Mouse (Mus musculus) liver, adult 2 months (tissue): ENCODE results near the gene Spats2l.

Experiments
- CTCF ChIP-seq: fragments of 200-500 bp; IDR thresholded peaks from 2 replicates; pipeline ENCODE4 v1.5.1; 2011; ENCODE audit warnings: low read depth, low read length, control low read depth
- POLR2A ChIP-seq: fragments of 200-500 bp; IDR thresholded peaks from 2 replicates; pipeline ENCODE4 v1.6.1; 2011; ENCODE audit warnings: low read length, control low read depth; ENCODE audit not compliant: insufficient read depth; ENCODE audit errors: extremely low read depth

DNA sequence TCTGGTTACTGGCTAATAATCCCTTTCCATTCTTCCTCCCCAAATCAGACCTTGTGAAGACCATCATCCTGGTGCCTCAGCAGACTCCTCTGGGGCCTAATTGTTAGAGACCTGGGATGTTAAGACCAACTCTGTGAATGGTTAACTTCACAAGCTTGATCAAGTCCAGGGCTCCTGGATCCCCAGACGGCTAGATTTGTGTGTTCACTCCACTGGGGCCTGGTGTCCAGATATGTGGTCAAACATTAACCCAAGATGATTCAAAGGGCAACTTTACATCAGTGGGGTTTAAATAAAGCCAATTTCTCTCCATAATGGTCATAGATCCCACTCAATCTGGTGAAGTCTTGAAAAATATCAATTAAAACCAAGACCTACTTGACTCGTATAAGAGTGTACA lies 31.7 kb upstream of the Spats2l start:
- no peak for TF ChIP-seq POLR2A
- no peak for TF ChIP-seq CTCF
